Mouse (Mus musculus): ENCODE measurements at regions not wholly inside any gene's neighbourhood (a gene's known extent, or its start where the extent isn't known, plus 50 kb on each side); places are given as distances from the start of the nearest gene placed in this dataset.

DNA sequence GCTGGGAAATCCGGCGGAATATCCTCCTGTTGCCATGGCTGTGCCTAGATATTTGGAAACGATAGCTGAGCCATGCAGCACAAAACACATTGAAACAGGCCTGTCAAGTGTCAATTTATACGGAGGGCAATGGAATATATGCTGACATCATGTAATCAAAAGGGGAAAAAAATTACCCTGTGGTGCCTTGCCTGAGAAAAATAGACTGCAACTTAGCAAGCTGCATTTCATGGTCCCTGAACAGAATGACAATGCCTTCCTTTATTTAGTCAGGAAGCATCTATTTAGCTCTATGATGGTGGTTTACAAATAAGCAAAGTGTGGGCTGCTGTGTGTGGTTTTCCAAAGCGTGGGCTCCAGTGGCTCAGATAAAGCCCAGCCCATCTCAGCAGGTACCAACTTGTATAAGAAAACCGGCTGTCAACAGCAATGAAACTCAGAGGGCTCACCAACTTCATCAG is 887.4 kb downstream of the Slc4a3 start:
- TF ChIP-seq CTCF (IDR thresholded peaks at IDR 0.05; ENCODE audit: control insufficient read depth, insufficient read depth, insufficient read length) (no peak), FOSL1 (IDR thresholded peaks at IDR 0.05; ENCODE audit: insufficient read depth, low read length, poor library complexity, severe bottlenecking) (no peak), MYOG (IDR thresholded peaks at IDR 0.05; ENCODE audit: control insufficient read depth, extremely low read depth, insufficient read length) (no peak), MYOD1 (IDR thresholded peaks at IDR 0.05; ENCODE audit: control insufficient read depth, insufficient read length, low read depth) (no peak), USF1 (IDR thresholded peaks at IDR 0.05; ENCODE audit: low read depth) (no peak), CEBPB (IDR thresholded peaks at IDR 0.05; ENCODE audit: low read depth) (no peak), MAX (IDR thresholded peaks at IDR 0.05) (no peak)

DNA sequence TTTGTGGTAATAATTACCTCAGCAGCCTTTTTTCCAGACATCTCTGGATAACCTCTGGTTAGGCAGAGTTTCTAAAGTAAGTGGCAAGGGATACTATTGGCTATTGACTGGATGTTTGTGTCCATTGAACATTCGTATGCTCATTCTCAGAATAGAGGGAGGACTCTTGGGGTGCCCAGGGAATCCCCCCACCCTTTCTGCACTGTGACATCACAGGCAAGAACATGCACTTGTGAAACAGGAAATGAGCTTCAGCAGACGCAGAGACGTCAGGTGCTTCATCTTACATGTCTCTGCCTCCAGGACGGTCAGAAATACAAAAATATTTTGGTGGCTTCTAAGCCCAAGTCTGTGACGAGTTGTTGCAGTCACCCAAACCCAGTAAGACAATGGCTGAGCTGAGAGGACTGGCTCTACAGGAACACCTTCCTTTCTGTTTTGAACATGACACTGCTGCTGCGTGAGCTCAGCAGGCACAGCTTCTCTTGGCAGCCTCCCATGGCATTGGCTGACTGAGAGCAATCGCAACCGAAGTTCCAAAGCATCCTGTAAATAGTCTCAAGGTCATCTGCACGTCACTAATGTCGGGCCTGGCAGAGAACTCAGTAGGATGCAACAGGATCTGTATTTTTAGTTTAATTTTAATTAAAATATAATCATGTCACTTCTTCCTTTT is 904.6 kb downstream of the Slc4a3 start:
- H3ac ChIP-seq (ENCODE audit: control insufficient read depth, insufficient read length, low read depth): no peak overlapping the region
- H3K36me3 ChIP-seq (ENCODE audit: control insufficient read depth, insufficient read depth): no peaks in the 10 kb centered on the region
- no peaks in the 10 kb centered on the region for H3K79me2 ChIP-seq (ENCODE audit: control insufficient read depth, insufficient read depth)
- no peaks in the 10 kb centered on the region for H3K79me3 ChIP-seq (ENCODE audit: low read depth)
- no peak for TF ChIP-seq USF1 (IDR thresholded peaks at IDR 0.05; ENCODE audit: low read depth)
- no peak for TF ChIP-seq MAX (IDR thresholded peaks at IDR 0.05)
- TF ChIP-seq MYOG (IDR thresholded peaks at IDR 0.05; ENCODE audit: control insufficient read depth, extremely low read depth, insufficient read length): no peak
- TF ChIP-seq CTCF (IDR thresholded peaks at IDR 0.05; ENCODE audit: control insufficient read depth, insufficient read depth, insufficient read length): no peak
- no peak for TF ChIP-seq CEBPB (IDR thresholded peaks at IDR 0.05; ENCODE audit: low read depth)
- TF ChIP-seq FOSL1 (IDR thresholded peaks at IDR 0.05; ENCODE audit: insufficient read depth, low read length, poor library complexity, severe bottlenecking): no peak
- no peaks in the 10 kb centered on the region for H3K27me3 ChIP-seq (ENCODE audit: control insufficient read depth, insufficient read depth, insufficient read length)
- no peak overlapping the region for H3K4me3 ChIP-seq (ENCODE audit: insufficient read depth, poor library complexity, severe bottlenecking)

More for the DNA sequence above, 887.4 kb downstream of the Slc4a3 start:
- Histone ChIP-seq H3ac (ENCODE audit: control insufficient read depth, insufficient read length, low read depth) (no peak overlapping the region), H3K4me3 (ENCODE audit: insufficient read depth, poor library complexity, severe bottlenecking) (no peak overlapping the region), H3K79me3 (ENCODE audit: low read depth) (no peaks in the 10 kb centered on the region), H3K36me3 (ENCODE audit: control insufficient read depth, insufficient read depth) (no peaks in the 10 kb centered on the region), H3K27me3 (ENCODE audit: control insufficient read depth, insufficient read depth, insufficient read length) (no peaks in the 10 kb centered on the region), H3K79me2 (ENCODE audit: control insufficient read depth, insufficient read depth) (no peaks in the 10 kb centered on the region)

DNA sequence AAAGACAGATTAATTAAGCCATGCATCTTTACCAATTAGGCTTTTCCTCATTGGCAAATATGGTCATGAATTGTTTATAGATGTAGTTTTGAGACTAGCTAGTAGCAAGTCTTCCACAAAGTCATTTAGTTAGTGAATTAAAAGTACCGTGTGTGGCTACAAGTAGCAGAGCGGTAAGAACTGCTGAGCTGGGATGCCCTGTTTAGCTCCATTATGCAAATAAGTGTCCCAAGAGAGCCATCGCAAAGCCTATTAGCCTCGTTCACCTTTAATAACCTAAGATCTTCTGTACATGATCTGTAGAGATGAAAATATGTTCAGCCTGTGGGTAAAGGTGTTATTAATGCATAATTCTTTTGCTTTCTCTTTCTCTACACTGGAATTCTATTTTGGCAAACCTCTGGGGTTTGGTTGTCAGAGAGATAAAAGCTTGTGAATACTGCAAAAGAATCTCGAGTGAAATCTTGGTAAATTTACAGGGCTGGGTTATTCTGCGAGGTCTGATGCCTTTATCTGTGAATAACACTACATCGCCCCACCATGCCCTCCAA is 907.2 kb downstream of the Slc4a3 start:
- Histone ChIP-seq H3ac (ENCODE audit: control insufficient read depth, insufficient read length, low read depth) (no peak overlapping the region), H3K27me3 (ENCODE audit: control insufficient read depth, insufficient read depth, insufficient read length) (no peaks in the 10 kb centered on the region), H3K79me3 (ENCODE audit: low read depth) (no peaks in the 10 kb centered on the region), H3K79me2 (ENCODE audit: control insufficient read depth, insufficient read depth) (no peaks in the 10 kb centered on the region), H3K4me3 (ENCODE audit: insufficient read depth, poor library complexity, severe bottlenecking) (no peak overlapping the region), H3K36me3 (ENCODE audit: control insufficient read depth, insufficient read depth) (no peaks in the 10 kb centered on the region)
- TF ChIP-seq MYOG (IDR thresholded peaks at IDR 0.05; ENCODE audit: control insufficient read depth, extremely low read depth, insufficient read length) (no peak), CEBPB (IDR thresholded peaks at IDR 0.05; ENCODE audit: low read depth) (no peak), USF1 (IDR thresholded peaks at IDR 0.05; ENCODE audit: low read depth) (no peak), CTCF (IDR thresholded peaks at IDR 0.05; ENCODE audit: control insufficient read depth, insufficient read depth, insufficient read length) (no peak), MYOD1 (IDR thresholded peaks at IDR 0.05; ENCODE audit: control insufficient read depth, insufficient read length, low read depth) (no peak), FOSL1 (IDR thresholded peaks at IDR 0.05; ENCODE audit: insufficient read depth, low read length, poor library complexity, severe bottlenecking) (no peak), MAX (IDR thresholded peaks at IDR 0.05) (no peak)

DNA sequence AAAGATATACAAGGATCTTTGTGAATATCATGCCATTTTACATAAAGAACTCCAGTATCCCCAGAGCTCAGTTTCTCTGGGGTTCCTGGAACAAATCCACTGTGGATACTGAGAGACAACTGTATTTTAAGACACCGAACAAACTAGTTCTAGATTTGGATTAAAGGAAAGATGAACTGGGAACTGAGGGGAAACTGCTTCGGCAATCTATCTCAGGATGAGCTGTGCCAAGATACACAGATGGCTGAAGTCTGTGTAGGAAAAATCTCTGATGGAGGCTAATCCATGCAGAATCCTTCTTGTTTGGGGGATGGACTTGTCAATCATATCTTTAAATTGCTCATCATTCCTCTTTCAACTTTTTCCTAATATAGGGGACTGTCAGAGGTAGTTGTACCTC is 920.5 kb downstream of the Slc4a3 start:
- Histone ChIP-seq H3ac (ENCODE audit: control insufficient read depth, insufficient read length, low read depth) (no peak overlapping the region), H3K27me3 (ENCODE audit: control insufficient read depth, insufficient read depth, insufficient read length) (no peaks in the 10 kb centered on the region), H3K79me3 (ENCODE audit: low read depth) (no peaks in the 10 kb centered on the region), H3K4me3 (ENCODE audit: insufficient read depth, poor library complexity, severe bottlenecking) (no peak overlapping the region), H3K79me2 (ENCODE audit: control insufficient read depth, insufficient read depth) (no peaks in the 10 kb centered on the region), H3K36me3 (ENCODE audit: control insufficient read depth, insufficient read depth) (no peaks in the 10 kb centered on the region)
- no peak for TF ChIP-seq CTCF (IDR thresholded peaks at IDR 0.05; ENCODE audit: control insufficient read depth, insufficient read depth, insufficient read length)
- no peak for TF ChIP-seq MAX (IDR thresholded peaks at IDR 0.05)
- TF ChIP-seq CEBPB (IDR thresholded peaks at IDR 0.05; ENCODE audit: low read depth): no peak
- TF ChIP-seq MYOG (IDR thresholded peaks at IDR 0.05; ENCODE audit: control insufficient read depth, extremely low read depth, insufficient read length): no peak
- no peak for TF ChIP-seq MYOD1 (IDR thresholded peaks at IDR 0.05; ENCODE audit: control insufficient read depth, insufficient read length, low read depth)
- no peak for TF ChIP-seq FOSL1 (IDR thresholded peaks at IDR 0.05; ENCODE audit: insufficient read depth, low read length, poor library complexity, severe bottlenecking)
- no peak for TF ChIP-seq USF1 (IDR thresholded peaks at IDR 0.05; ENCODE audit: low read depth)

DNA sequence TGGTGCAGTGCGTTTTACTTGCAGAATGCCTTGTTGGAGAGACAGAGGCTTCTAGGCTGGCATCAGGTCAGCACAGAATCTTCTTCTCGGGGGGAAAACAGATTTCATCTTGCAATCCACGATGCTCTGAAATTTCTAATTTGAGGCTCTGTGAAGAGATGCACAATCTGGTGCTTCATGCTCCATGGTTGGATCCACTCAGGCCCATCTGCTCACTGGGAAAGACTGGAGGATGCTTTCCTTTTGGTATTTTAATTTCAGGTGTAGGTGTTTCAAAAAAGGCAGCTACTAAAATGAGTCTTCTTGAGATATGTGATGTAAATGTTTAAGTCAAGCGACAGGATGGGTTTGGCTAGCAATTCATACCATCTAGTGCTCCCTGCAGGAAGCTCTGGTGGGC is 938.1 kb downstream of the Slc4a3 start:
- no peaks in the 10 kb centered on the region for H3K36me3 ChIP-seq (ENCODE audit: control insufficient read depth, insufficient read depth)

More for the DNA sequence above, 938.1 kb downstream of the Slc4a3 start:
- Histone ChIP-seq H3K27me3 (ENCODE audit: control insufficient read depth, insufficient read depth, insufficient read length) (no peaks in the 10 kb centered on the region), H3ac (ENCODE audit: control insufficient read depth, insufficient read length, low read depth) (no peak overlapping the region), H3K79me2 (ENCODE audit: control insufficient read depth, insufficient read depth) (no peaks in the 10 kb centered on the region), H3K79me3 (ENCODE audit: low read depth) (no peaks in the 10 kb centered on the region), H3K4me3 (ENCODE audit: insufficient read depth, poor library complexity, severe bottlenecking) (no peak overlapping the region)
- no peak for TF ChIP-seq MYOG (IDR thresholded peaks at IDR 0.05; ENCODE audit: control insufficient read depth, extremely low read depth, insufficient read length)
- TF ChIP-seq MYOD1 (IDR thresholded peaks at IDR 0.05; ENCODE audit: control insufficient read depth, insufficient read length, low read depth): no peak
- TF ChIP-seq USF1 (IDR thresholded peaks at IDR 0.05; ENCODE audit: low read depth): no peak
- TF ChIP-seq CEBPB (IDR thresholded peaks at IDR 0.05; ENCODE audit: low read depth): no peak
- TF ChIP-seq FOSL1 (IDR thresholded peaks at IDR 0.05; ENCODE audit: insufficient read depth, low read length, poor library complexity, severe bottlenecking): no peak
- TF ChIP-seq CTCF (IDR thresholded peaks at IDR 0.05; ENCODE audit: control insufficient read depth, insufficient read depth, insufficient read length): no peak
- no peak for TF ChIP-seq MAX (IDR thresholded peaks at IDR 0.05)

Measured in C2C12 (cell line).